Comparison of ENCODE assay signal across 13 mouse cellular contexts in genomic region chr1:188082665-188083640, GRCm38 (mm10).
DNase-seq lines count a peak whose midpoint lies in the region; ATAC-seq lines count a peak whose summit lies in the region.
"Had no signal": no experiment of that assay in that cellular context is flagged by ENCODE, and none has a peak within 500 bp of the region (broad histone marks: within the 10 kb centered on the region; RNA-seq: fewer than 3 reads in every experiment).

No protein-coding gene starts in this region.

- no peaks in the 10 kb centered on the region for H3K9me3 ChIP-seq in midbrain, embryonic 11.5 days (ENCODE audit: control insufficient read depth, low read length)
- no peaks in the 10 kb centered on the region for H3K9me3 ChIP-seq in midbrain, embryonic 10.5 days (replicated peaks)
- H3K9me3 ChIP-seq in hindbrain, embryonic 14.5 days (ENCODE audit: control insufficient read depth, low read length): no peaks in the 10 kb centered on the region
- H3K9me3 ChIP-seq in heart, embryonic 10.5 days: no peaks in the 10 kb centered on the region
- H3K9me3 ChIP-seq: heart, embryonic 13.5 days had no signal

- peak; percentile 35; the same call in 1 of the 2 replicates for ATAC-seq in midbrain, embryonic 11.5 days (ENCODE audit: low FRiP score)
- ATAC-seq in hindbrain, embryonic 14.5 days (ENCODE audit: low FRiP score): peak; percentile 60

- peak; percentile 20 for DNase-seq in cerebellum, adult 11-12 months
- DNase-seq in cerebellum, adult 8-10 months: no peak
- no peak for DNase-seq in midbrain, embryonic 11.5 days (ENCODE audit: low spot score, missing footprints)
- DNase-seq in midbrain, embryonic 10.5 days (ENCODE audit: low spot score): no peak
- DNase-seq in adrenal gland, postnatal 36 days: peak; percentile 70 to 71
- DNase-seq in hindbrain, embryonic 14.5 days (ENCODE audit: low spot score): peak; percentile 68
- no peak for DNase-seq in kidney, adult 8-10 months
- DNase-seq in heart, embryonic 10.5 days (ENCODE audit: low spot score): no peak
- DNase-seq: kidney, adult 2 months; thymus, postnatal 25 days had no signal

- peaks cover 16% of the 10 kb centered on the region for H3K4me1 ChIP-seq in midbrain, embryonic 11.5 days (ENCODE audit: control insufficient read depth, insufficient read depth, low read length)
- H3K4me1 ChIP-seq in midbrain, embryonic 10.5 days: peaks cover 71% of the 10 kb centered on the region
- peaks cover 3% of the 10 kb centered on the region for H3K4me1 ChIP-seq in hindbrain, embryonic 14.5 days (replicated peaks; ENCODE audit: control insufficient read depth, insufficient read depth, low read length)
- peaks cover 57% of the 10 kb centered on the region for H3K4me1 ChIP-seq in heart, embryonic 10.5 days

- H3K4me3 ChIP-seq in midbrain, embryonic 11.5 days (ENCODE audit: low read depth, low read length): no peak overlapping the region
- no peak overlapping the region for H3K4me3 ChIP-seq in midbrain, embryonic 10.5 days
- no peak overlapping the region for H3K4me3 ChIP-seq in hindbrain, embryonic 14.5 days (replicated peaks; ENCODE audit: low read length)
- H3K4me3 ChIP-seq in heart, embryonic 10.5 days: no peak overlapping the region
- H3K4me3 ChIP-seq: heart, embryonic 13.5 days had no signal

- no peaks in the 10 kb centered on the region for H3K36me3 ChIP-seq in midbrain, embryonic 11.5 days (ENCODE audit: control insufficient read depth, insufficient read depth, low read length)
- no peaks in the 10 kb centered on the region for H3K36me3 ChIP-seq in midbrain, embryonic 10.5 days
- H3K36me3 ChIP-seq in hindbrain, embryonic 14.5 days (replicated peaks; ENCODE audit: control insufficient read depth, insufficient read depth): no peaks in the 10 kb centered on the region
- no peaks in the 10 kb centered on the region; the same call in 1 of the 2 replicates for H3K36me3 ChIP-seq in heart, embryonic 10.5 days
- H3K36me3 ChIP-seq: G1E; heart, embryonic 13.5 days had no signal

- H3K9ac ChIP-seq in midbrain, embryonic 11.5 days (ENCODE audit: low read length): no peak overlapping the region
- H3K9ac ChIP-seq in hindbrain, embryonic 14.5 days: peak overlapping the region; percentile 4; the same call in 1 of the 2 replicates
- H3K9ac ChIP-seq: heart, embryonic 13.5 days had no signal

- no peak overlapping the region for H3K4me2 ChIP-seq in midbrain, embryonic 11.5 days
- no peak overlapping the region for H3K4me2 ChIP-seq in hindbrain, embryonic 14.5 days (replicated peaks)
- H3K4me2 ChIP-seq: heart, embryonic 13.5 days; liver, embryonic 11.5 days had no signal

- WGBS in midbrain, embryonic 11.5 days: 72% methylated on average over 18 of the region's 18 CpGs
- 81% methylated on average over 18 of the region's 18 CpGs for WGBS in midbrain, embryonic 10.5 days
- 63% methylated on average over 18 of the region's 18 CpGs for WGBS in hindbrain, embryonic 14.5 days
- 76% methylated on average over 18 of the region's 18 CpGs for WGBS in heart, embryonic 10.5 days

- H3K27ac ChIP-seq in midbrain, embryonic 11.5 days (ENCODE audit: low read depth, low read length): no peak overlapping the region
- H3K27ac ChIP-seq in midbrain, embryonic 10.5 days (replicated peaks): no peak overlapping the region
- H3K27ac ChIP-seq in hindbrain, embryonic 14.5 days: peak overlapping the region; percentile 59; the same call in 1 of the 2 replicates
- no peak overlapping the region for H3K27ac ChIP-seq in heart, embryonic 10.5 days
- H3K27ac ChIP-seq: heart, embryonic 13.5 days had no signal

- no peaks in the 10 kb centered on the region for H3K27me3 ChIP-seq in midbrain, embryonic 11.5 days (ENCODE audit: control insufficient read depth, insufficient read depth, low read length)
- H3K27me3 ChIP-seq in midbrain, embryonic 10.5 days (ENCODE audit: low read depth, poor library complexity, severe bottlenecking): no peaks in the 10 kb centered on the region
- H3K27me3 ChIP-seq in hindbrain, embryonic 14.5 days (ENCODE audit: control insufficient read depth, insufficient read depth, low read length): no peaks in the 10 kb centered on the region
- no peaks in the 10 kb centered on the region for H3K27me3 ChIP-seq in heart, embryonic 10.5 days (ENCODE audit: insufficient read depth, poor library complexity, severe bottlenecking)
- H3K27me3 ChIP-seq: heart, embryonic 13.5 days had no signal

Comparison
In these comparisons a context has a peak if more than half of its experiments do, and no peak if none do; other contexts are left out.
1. DNase-seq: peak in cerebellum, adult 11-12 months (single experiment), adrenal gland, postnatal 36 days (2 of 2) and hindbrain, embryonic 14.5 days (single experiment); none in cerebellum, adult 8-10 months (single experiment), midbrain, embryonic 11.5 days (single experiment), midbrain, embryonic 10.5 days (single experiment), kidney, adult 8-10 months (0 of 2) and heart, embryonic 10.5 days (single experiment).